Mouse (Mus musculus) heart, adult 2 months (tissue): ENCODE results near the gene Ncaph2. TPM values are rescaled to one million over a fixed set of nuclear protein-coding genes. Genes with fewer than 3 reads are reported as not detected.

ENCODE experiments used
- DNase-seq, 2 experiments: peaks; one replicate each; pipeline ENCODE4 v3.0.0; 2021
- H3K27ac ChIP-seq: fragments of 200-600 bp; 2 replicates; pipeline ENCODE4 v1.8.1; 2022
- H3K27me3 ChIP-seq: fragments of 200-500 bp; 2 replicates; pipeline ENCODE4 v1.6.1; 2012; ENCODE audit warnings: mild to moderate bottlenecking, low read length, inconsistent platforms, mixed read lengths; ENCODE audit not compliant: control insufficient read depth, insufficient read depth
- H3K36me3 ChIP-seq: fragments of 200-500 bp; 2 replicates; pipeline ENCODE4 v1.6.1; 2012; ENCODE audit warnings: low read length, inconsistent platforms; ENCODE audit not compliant: control insufficient read depth, insufficient read depth
- H3K4me1 ChIP-seq: fragments of 200-500 bp; 2 replicates; pipeline ENCODE4 v1.6.1; 2011; ENCODE audit warnings: low read length; ENCODE audit not compliant: control insufficient read depth, insufficient read depth
- H3K4me3 ChIP-seq: fragments of 200-600 bp; 2 replicates; pipeline ENCODE4 v1.8.1; 2022
- H3K79me2 ChIP-seq: fragments of 200-500 bp; replicated peaks from 2 replicates; pipeline ENCODE4 v1.6.1; 2012; ENCODE audit warnings: mild to moderate bottlenecking, inconsistent platforms, low read length, moderate library complexity, mixed read lengths; ENCODE audit not compliant: control insufficient read depth, insufficient read depth
- H3K9ac ChIP-seq: fragments of 200-500 bp; 2 replicates; pipeline ENCODE4 v1.6.1; 2012; ENCODE audit warnings: low read depth, mild to moderate bottlenecking, control low read depth, inconsistent platforms, low read length, mixed read lengths
- CTCF ChIP-seq: fragments of 200-600 bp; IDR thresholded peaks from 2 replicates; pipeline ENCODE4 v1.8.1; 2022; ENCODE audit warnings: antibody characterized with exemption, mild to moderate bottlenecking, moderate library complexity
- EP300 ChIP-seq: fragments of 200-500 bp; IDR thresholded peaks from 2 replicates; pipeline ENCODE4 v1.6.1; 2011; ENCODE audit warnings: low read depth, low read length, control low read depth; ENCODE audit not compliant: insufficient read depth
- POLR2A ChIP-seq: fragments of 200-500 bp; IDR thresholded peaks from 2 replicates; pipeline ENCODE4 v1.6.1; 2011; ENCODE audit warnings: mild to moderate bottlenecking, low read depth, low read length, control low read depth; ENCODE audit not compliant: insufficient read depth
- WGBS: fragments of 180-500 bp; shearing (Covaris S2); methylation state at CpG from one replicate; pipeline ENCODE4 v1.1.7; 2018; 5-methylcytosine and 5-hydroxymethylcytosine counted together
- intact Hi-C: fragments of 180-260 bp; cut with DNase I; formaldehyde crosslinking; loops from one replicate; pipeline ENCODE4 v1.15.1; 2025
- microRNA-seq, 2 experiments: library from miRNA; unstranded; fragments of <30 nt; microRNA quantifications; one replicate each; pipeline ENCODE4 v1.2.0; 2021
- polyA plus RNA-seq: library from polyadenylated mRNA; depleted of rRNA; stranded (reverse); fragments of >200 nt; gene quantifications from 2 replicates; pipeline ENCODE4 v1.2.3, GENCODE M21; 2012; rRNA removed
- total RNA-seq, 2 experiments: library from RNA; stranded (reverse); gene quantifications; 2 replicates each; pipeline ENCODE4 v1.2.3; 2021

Ncaph2 gene
- total and polyA plus RNA-seq, 3 experiments, result 49.3 to 69.9 (median 55.7) TPM

- H3K36me3 ChIP-seq, result no peaks in the 10 kb centered on the region
- H3K27ac ChIP-seq, result no peak overlapping the region
- H3K27me3 ChIP-seq, result no peaks in the 10 kb centered on the region
- no peak overlapping the region for H3K4me3 ChIP-seq
- no peaks in the 10 kb centered on the region for H3K79me2 ChIP-seq
- 93% methylated on average over 1 of the region's 1 CpGs for WGBS
- H3K4me1 ChIP-seq, result peaks cover 3% of the 10 kb centered on the region
- no peak for DNase-seq
- no peak for TF ChIP-seq EP300
- no peak for TF ChIP-seq POLR2A
- TF ChIP-seq CTCF, result no peak
- H3K9ac ChIP-seq, result no peak overlapping the region
- intact Hi-C loops, result no loop called here
These were observed 47.0 kb downstream of the Ncaph2 start for GRCm38 (mm10) chr15:89402471-89402870.

GRCm38 (mm10) chr15:89404831-89405623, 49.5 kb downstream of the Ncaph2 start:
- Histone ChIP-seq H3K27me3 (no peaks in the 10 kb centered on the region), H3K4me1 (peaks cover 3% of the 10 kb centered on the region), H3K9ac (no peak overlapping the region), H3K4me3 (no peak overlapping the region), H3K36me3 (no peaks in the 10 kb centered on the region), H3K79me2 (no peaks in the 10 kb centered on the region), H3K27ac (no peak overlapping the region)
- WGBS, result 71% methylated on average over 10 of the region's 10 CpGs
- intact Hi-C loops, result no loop called here
- no peak for DNase-seq
- TF ChIP-seq EP300, result no peak
- no peak for TF ChIP-seq POLR2A
- no peak for TF ChIP-seq CTCF

- Histone ChIP-seq H3K36me3 (no peaks in the 10 kb centered on the region), H3K79me2 (no peaks in the 10 kb centered on the region), H3K4me1 (no peaks in the 10 kb centered on the region), H3K4me3 (no peak overlapping the region), H3K27me3 (no peaks in the 10 kb centered on the region), H3K27ac (no peak overlapping the region), H3K9ac (no peak overlapping the region)
- DNase-seq, result no peak
- TF ChIP-seq POLR2A (no peak), EP300 (no peak), CTCF (no peak)
- intact Hi-C loops, result no loop called here
These were observed 51.2 kb downstream of the Ncaph2 start for GRCm38 (mm10) chr15:89406691-89407090.

- 77% methylated on average over 24 of the region's 24 CpGs for WGBS
- intact Hi-C loops, result no loop called here
- Histone ChIP-seq H3K79me2 (no peaks in the 10 kb centered on the region), H3K4me1 (no peaks in the 10 kb centered on the region), H3K27ac (no peak within 1 kb of the TSS), H3K9ac (no peak within 1 kb of the TSS), H3K36me3 (no peaks in the 10 kb centered on the region), H3K4me3 (no peak within 1 kb of the TSS), H3K27me3 (no peaks in the 10 kb centered on the region)
- DNase-seq, result no peak
- TF ChIP-seq CTCF (no peak), POLR2A (no peak), EP300 (no peak)
These were observed 54.6 kb downstream of the Ncaph2 start, which contains the start of gene Syce3 for GRCm38 (mm10) chr15:89410118-89410517. TSS of gene Syce3 (minus strand) at chr15:89410503.

GRCm38 (mm10) chr15:89415282-89415681, 59.8 kb downstream of the Ncaph2 start:
- Histone ChIP-seq H3K27ac (peak overlapping the region; percentile 69), H3K79me2 (no peaks in the 10 kb centered on the region), H3K4me3 (no peak overlapping the region), H3K9ac (no peak overlapping the region), H3K27me3 (no peaks in the 10 kb centered on the region), H3K36me3 (peaks cover 9% of the 10 kb centered on the region), H3K4me1 (peaks cover 1% of the 10 kb centered on the region)
- DNase-seq, result peak in 1 of 2 experiments; percentile 59
- intact Hi-C loops, result no loop called here
- 48% methylated on average over 8 of the region's 8 CpGs for WGBS
- TF ChIP-seq CTCF, result no peak
- TF ChIP-seq POLR2A, result peak; percentile 16; the same call in 1 of the 2 replicates
- peak; percentile 75 for TF ChIP-seq EP300

- no peak for DNase-seq
- Histone ChIP-seq H3K36me3 (peaks cover 7% of the 10 kb centered on the region), H3K27me3 (no peaks in the 10 kb centered on the region), H3K27ac (no peak overlapping the region), H3K9ac (no peak overlapping the region), H3K4me1 (no peaks in the 10 kb centered on the region), H3K4me3 (no peak overlapping the region), H3K79me2 (no peaks in the 10 kb centered on the region)
- intact Hi-C loops, result no loop called here
- WGBS, result 81% methylated on average over 9 of the region's 9 CpGs
- TF ChIP-seq EP300, result no peak
- no peak for TF ChIP-seq CTCF
- TF ChIP-seq POLR2A, result no peak
These were observed 66.4 kb downstream of the Ncaph2 start for GRCm38 (mm10) chr15:89421938-89422337.

Small RNA genes lying within 50 kb of the gene (microRNA-seq; reads per million reads assigned to microRNA genes)
- gene Mir6959, result 0 to 0.39 reads per million in 2 experiments

Other genes with a start within 250 kb of the Ncaph2 start
- 1 to 10 TPM; 7.3 to 8.7 TPM for gene Tubgcp6, start 232.6 kb upstream of the Ncaph2 start, total RNA-seq
- gene Tubgcp6, start 232.6 kb upstream of the Ncaph2 start, polyA plus RNA-seq, result 16.2 and 18.7 TPM in 2 replicates
- 1 to 10 TPM; 6.3 to 7.6 TPM for gene Hdac10, start 227.0 kb upstream of the Ncaph2 start, total RNA-seq
- gene Hdac10, start 227.0 kb upstream of the Ncaph2 start, polyA plus RNA-seq, result 19.5 and 23.1 TPM in 2 replicates
- gene Mapk12, start 215.0 kb upstream of the Ncaph2 start, total RNA-seq, result 10 to 100 TPM; 20.7 to 21.1 TPM
- 30.5 and 43.2 TPM in 2 replicates for gene Mapk12, start 215.0 kb upstream of the Ncaph2 start, polyA plus RNA-seq
- gene Mapk11, start 206.1 kb upstream of the Ncaph2 start, total RNA-seq, result 1 to 10 TPM; 1.9 to 2.0 TPM
- gene Mapk11, start 206.1 kb upstream of the Ncaph2 start, polyA plus RNA-seq, result 4.7 and 5.2 TPM in 2 replicates
- 10 to 100 TPM; 75.7 to 93.5 TPM for gene Plxnb2, start 174.9 kb upstream of the Ncaph2 start, total RNA-seq
- 92.3 and 121 TPM in 2 replicates for gene Plxnb2, start 174.9 kb upstream of the Ncaph2 start, polyA plus RNA-seq
- 1 to 10 TPM; 8.4 to 9.1 TPM for gene Dennd6b, start 159.2 kb upstream of the Ncaph2 start, total RNA-seq
- 24.0 and 27.7 TPM in 2 replicates for gene Dennd6b, start 159.2 kb upstream of the Ncaph2 start, polyA plus RNA-seq
- gene Ppp6r2, start 144.2 kb upstream of the Ncaph2 start, total RNA-seq, result 10 to 100 TPM; 66.7 to 79.0 TPM
- 73.2 and 107 TPM in 2 replicates for gene Ppp6r2, start 144.2 kb upstream of the Ncaph2 start, polyA plus RNA-seq
- 10 to 100 TPM; 61.3 to 63.6 TPM for gene Sbf1, start 40.4 kb upstream of the Ncaph2 start, total RNA-seq
- gene Sbf1, start 40.4 kb upstream of the Ncaph2 start, polyA plus RNA-seq, result 116 and 150 TPM in 2 replicates
- gene Adm2, start 33.0 kb upstream of the Ncaph2 start, total RNA-seq, result not detected
- gene Adm2, start 33.0 kb upstream of the Ncaph2 start, polyA plus RNA-seq, result not detected in 2 replicates
- gene Miox, start 21.3 kb upstream of the Ncaph2 start, total RNA-seq, result not detected
- gene Miox, start 21.3 kb upstream of the Ncaph2 start, polyA plus RNA-seq, result not detected in 2 replicates
- 10 to 100 TPM; 25.7 to 26.1 TPM for gene Lmf2, start 60 bp upstream of the Ncaph2 start, total RNA-seq
- gene Lmf2, start 60 bp upstream of the Ncaph2 start, polyA plus RNA-seq, result 32.9 and 33.3 TPM in 2 replicates
- 10 to 100 TPM; 25.1 to 29.4 TPM for gene Sco2, start 18.1 kb downstream of the Ncaph2 start, total RNA-seq
- 35.6 and 40.7 TPM in 2 replicates for gene Sco2, start 18.1 kb downstream of the Ncaph2 start, polyA plus RNA-seq
- gene Tymp, start 21.3 kb downstream of the Ncaph2 start, total RNA-seq, result under 1 TPM; 0.18 to 0.47 TPM
- 1.1 and 1.8 TPM in 2 replicates for gene Tymp, start 21.3 kb downstream of the Ncaph2 start, polyA plus RNA-seq
- under 1 TPM; 0.91 to 0.94 TPM for gene Odf3b, start 23.6 kb downstream of the Ncaph2 start, total RNA-seq
- 3.6 and 9.1 TPM in 2 replicates for gene Odf3b, start 23.6 kb downstream of the Ncaph2 start, polyA plus RNA-seq
- gene Klhdc7b, start 29.2 kb downstream of the Ncaph2 start, total RNA-seq, result not detected
- gene Klhdc7b, start 29.2 kb downstream of the Ncaph2 start, polyA plus RNA-seq, result not detected in 2 replicates
- gene Syce3, start 54.8 kb downstream of the Ncaph2 start, total RNA-seq, result not detected
- not detected in 2 replicates for gene Syce3, start 54.8 kb downstream of the Ncaph2 start, polyA plus RNA-seq
- gene Cpt1b, start 70.1 kb downstream of the Ncaph2 start, total RNA-seq, result 100 to 1,000 TPM; 565 to 584 TPM
- 786 and 953 TPM in 2 replicates for gene Cpt1b, start 70.1 kb downstream of the Ncaph2 start, polyA plus RNA-seq
- gene C730034F03Rik, start 73.9 kb downstream of the Ncaph2 start, total RNA-seq, result 1 to 10 TPM; 1.2 TPM
- 1.0 and 1.1 TPM in 2 replicates for gene C730034F03Rik, start 73.9 kb downstream of the Ncaph2 start, polyA plus RNA-seq
- 1 to 10 TPM; 5.5 to 9.5 TPM for gene Gm44502, start 74.0 kb downstream of the Ncaph2 start, total RNA-seq
- gene Gm44502, start 74.0 kb downstream of the Ncaph2 start, polyA plus RNA-seq, result 2.1 and 2.5 TPM in 2 replicates
- gene Chkb, start 74.2 kb downstream of the Ncaph2 start, total RNA-seq, result 10 to 100 TPM; 46.8 to 48.2 TPM
- 81.3 and 91.7 TPM in 2 replicates for gene Chkb, start 74.2 kb downstream of the Ncaph2 start, polyA plus RNA-seq
- gene Mapk8ip2, start 98.2 kb downstream of the Ncaph2 start, total RNA-seq, result under 1 TPM in 1 of 2 experiments, not detected in 1; 0.16 TPM
- gene Mapk8ip2, start 98.2 kb downstream of the Ncaph2 start, polyA plus RNA-seq, result 0.18 and 0.29 TPM in 2 replicates
- 10 to 100 TPM; 11.1 to 13.5 TPM for gene Arsa, start 121.7 kb downstream of the Ncaph2 start, total RNA-seq
- gene Arsa, start 121.7 kb downstream of the Ncaph2 start, polyA plus RNA-seq, result 19.5 and 22.1 TPM in 2 replicates
- 10 to 100 TPM; 44.3 to 52.2 TPM for gene Shank3, start 143.9 kb downstream of the Ncaph2 start, total RNA-seq
- 29.6 and 31.0 TPM in 2 replicates for gene Shank3, start 143.9 kb downstream of the Ncaph2 start, polyA plus RNA-seq
- under 1 TPM in 1 of 2 experiments, not detected in 1; 0.57 TPM for gene Acr, start 212.6 kb downstream of the Ncaph2 start, total RNA-seq
- gene Acr, start 212.6 kb downstream of the Ncaph2 start, polyA plus RNA-seq, result 1.4 and 1.6 TPM in 2 replicates
- gene Rabl2, start 236.2 kb downstream of the Ncaph2 start, total RNA-seq, result 1 to 10 TPM; 3.7 to 4.2 TPM
- gene Rabl2, start 236.2 kb downstream of the Ncaph2 start, polyA plus RNA-seq, result 5.2 and 11.0 TPM in 2 replicates